Mouse (Mus musculus) right cerebral cortex, postnatal 25 days (tissue): Measurements from ENCODE around the gene Mbnl1.

Experiments
- DNase-seq: peaks from one replicate; pipeline ENCODE4 v3.0.0; 2022

Gene Mbnl1

GRCm38 (mm10) chr3:60519337-60519736, 46.7 kb downstream of the Mbnl1 start:
- no peak for DNase-seq

GRCm38 (mm10) chr3:60524127-60524526, 51.5 kb downstream of the Mbnl1 start:
- no peak for DNase-seq

- DNase-seq = no peak
Observed at GRCm38 (mm10) chr3:60531286-60531685, 58.7 kb downstream of the Mbnl1 start.

- DNase-seq = no peak
Observed at GRCm38 (mm10) chr3:60531826-60532225, 59.2 kb downstream of the Mbnl1 start.

GRCm38 (mm10) chr3:60535224-60535623, 62.6 kb downstream of the Mbnl1 start:
- no peak for DNase-seq

- DNase-seq = no peak
Observed at GRCm38 (mm10) chr3:60537063-60537462, 64.4 kb downstream of the Mbnl1 start.

- no peak for DNase-seq
Observed at GRCm38 (mm10) chr3:60538214-60538971, 65.8 kb downstream of the Mbnl1 start.

- DNase-seq = no peak
Observed at GRCm38 (mm10) chr3:60541121-60541520, 68.5 kb downstream of the Mbnl1 start.

GRCm38 (mm10) chr3:60546196-60546595, 73.6 kb downstream of the Mbnl1 start:
- DNase-seq = no peak

GRCm38 (mm10) chr3:60546904-60547303, 74.3 kb downstream of the Mbnl1 start:
- DNase-seq = no peak

- no peak for DNase-seq
Observed at GRCm38 (mm10) chr3:60550492-60550891, 77.9 kb downstream of the Mbnl1 start.

GRCm38 (mm10) chr3:60551650-60552049, 79.0 kb downstream of the Mbnl1 start:
- DNase-seq = no peak

GRCm38 (mm10) chr3:60553011-60553410, 80.4 kb downstream of the Mbnl1 start:
- no peak for DNase-seq

- no peak for DNase-seq
Observed at GRCm38 (mm10) chr3:60556596-60556995, 84.0 kb downstream of the Mbnl1 start.

- no peak for DNase-seq
Observed at GRCm38 (mm10) chr3:60558252-60558862, 85.7 kb downstream of the Mbnl1 start.

- no peak for DNase-seq
Observed at GRCm38 (mm10) chr3:60559762-60560161, 87.1 kb downstream of the Mbnl1 start.

GRCm38 (mm10) chr3:60563529-60564243, 91.1 kb downstream of the Mbnl1 start:
- DNase-seq = no peak

- DNase-seq = no peak
Observed at GRCm38 (mm10) chr3:60564244-60564643, 91.6 kb downstream of the Mbnl1 start.

- no peak for DNase-seq
Observed at GRCm38 (mm10) chr3:60565204-60565603, 92.6 kb downstream of the Mbnl1 start.

GRCm38 (mm10) chr3:60565950-60566349, 93.3 kb downstream of the Mbnl1 start:
- DNase-seq = no peak

GRCm38 (mm10) chr3:60568171-60568684, 95.6 kb downstream of the Mbnl1 start:
- no peak for DNase-seq

GRCm38 (mm10) chr3:60568801-60569568, 96.4 kb downstream of the Mbnl1 start:
- DNase-seq = no peak

GRCm38 (mm10) chr3:60569781-60570180, 97.2 kb downstream of the Mbnl1 start:
- no peak for DNase-seq
